Mouse (Mus musculus): ENCODE results near the gene Zfp652.

Gene Zfp652

GRCm38 (mm10) chr11:95769208-95769607 is 56.7 kb downstream of the Zfp652 start:
- DNase-seq, result no peak

GRCm38 (mm10) chr11:95770720-95771364 is 58.4 kb downstream of the Zfp652 start:
- peak; percentile 42 for DNase-seq

- DNase-seq, result no peak
Observed at GRCm38 (mm10) chr11:95771665-95772064, 59.2 kb downstream of the Zfp652 start.

- DNase-seq, result no peak
Observed at GRCm38 (mm10) chr11:95773264-95773663, 60.8 kb downstream of the Zfp652 start.

GRCm38 (mm10) chr11:95777323-95778297 is 65.1 kb downstream of the Zfp652 start:
- DNase-seq, result no peak

GRCm38 (mm10) chr11:95778831-95779251 is 66.4 kb downstream of the Zfp652 start:
- DNase-seq, result peak; percentile 35

- DNase-seq, result no peak
Observed at GRCm38 (mm10) chr11:95779366-95779765, 66.9 kb downstream of the Zfp652 start.

- no peak for DNase-seq
Observed at GRCm38 (mm10) chr11:95780480-95780879, 68.0 kb downstream of the Zfp652 start.

GRCm38 (mm10) chr11:95781557-95781956 is 69.1 kb downstream of the Zfp652 start:
- no peak for DNase-seq

- DNase-seq, result no peak
Observed at GRCm38 (mm10) chr11:95783457-95783856, 71.0 kb downstream of the Zfp652 start.

- DNase-seq, result no peak
Observed at GRCm38 (mm10) chr11:95783958-95784357, 71.5 kb downstream of the Zfp652 start.

GRCm38 (mm10) chr11:95785675-95786074 is 73.2 kb downstream of the Zfp652 start:
- no peak for DNase-seq

GRCm38 (mm10) chr11:95786511-95786910 is 74.0 kb downstream of the Zfp652 start:
- no peak for DNase-seq

GRCm38 (mm10) chr11:95789451-95789891 is 77.0 kb downstream of the Zfp652 start:
- peak; percentile 60 for DNase-seq

GRCm38 (mm10) chr11:95791787-95792186 is 79.3 kb downstream of the Zfp652 start:
- DNase-seq, result no peak

GRCm38 (mm10) chr11:95792950-95793509 is 80.6 kb downstream of the Zfp652 start:
- DNase-seq, result no peak

- DNase-seq, result no peak
Observed at GRCm38 (mm10) chr11:95794201-95794600, 81.7 kb downstream of the Zfp652 start.

- DNase-seq, result peak; percentile 39
Observed at GRCm38 (mm10) chr11:95795582-95795981, 83.1 kb downstream of the Zfp652 start.

GRCm38 (mm10) chr11:95805010-95805409 is 92.5 kb downstream of the Zfp652 start:
- no peak for DNase-seq

GRCm38 (mm10) chr11:95805527-95805926 is 93.1 kb downstream of the Zfp652 start:
- peak; percentile 41 for DNase-seq

- no peak for DNase-seq
Observed at GRCm38 (mm10) chr11:95807884-95808283, 95.4 kb downstream of the Zfp652 start.

GRCm38 (mm10) chr11:95808448-95809011 is 96.1 kb downstream of the Zfp652 start:
- no peak for DNase-seq

GRCm38 (mm10) chr11:95809603-95810002 is 97.1 kb downstream of the Zfp652 start:
- DNase-seq, result no peak

Data from kidney, postnatal 14 days (tissue).